Comparison of ENCODE assay signal across 21 mouse cellular contexts in genomic region chr9:102498701-102499100, GRCm38 (mm10). TPM values are rescaled to one million over a fixed set of nuclear protein-coding genes. Genes with fewer than 3 reads are reported as not detected.
"Had no signal": no experiment of that assay in that cellular context is flagged by ENCODE, and none has a peak within 500 bp of the region (broad histone marks: within the 10 kb centered on the region; RNA-seq: fewer than 3 reads in every experiment).

No protein-coding gene starts in this region.

- H3K27me3 ChIP-seq: limb, embryonic 15.5 days had no signal

- H3K4me1 ChIP-seq: hindbrain, embryonic 13.5 days; hindbrain, embryonic 15.5 days; kidney, embryonic 15.5 days; limb, embryonic 13.5 days; limb, embryonic 15.5 days; liver, embryonic 12.5 days had no signal

- H3K4me3 ChIP-seq: heart, embryonic 13.5 days; heart, embryonic 15.5 days; hindbrain, embryonic 13.5 days; hindbrain, embryonic 15.5 days; kidney, embryonic 15.5 days; limb, embryonic 13.5 days; limb, embryonic 15.5 days; liver, embryonic 12.5 days had no signal

- H3K36me3 ChIP-seq: heart, embryonic 13.5 days; heart, embryonic 15.5 days; hindbrain, embryonic 13.5 days; hindbrain, embryonic 15.5 days; kidney, embryonic 15.5 days; limb, embryonic 13.5 days; limb, embryonic 15.5 days; liver, embryonic 12.5 days had no signal

- DNase-seq: gastrocnemius, postnatal 10 days; gastrocnemius, postnatal 36 days; kidney, adult 11 months; kidney, adult 2 months; kidney, adult 9 months; kidney, postnatal 14 days; kidney, postnatal 36 days had no signal

- H3K9ac ChIP-seq: heart, embryonic 13.5 days; heart, embryonic 15.5 days; hindbrain, embryonic 13.5 days; hindbrain, embryonic 15.5 days; kidney, embryonic 15.5 days; limb, embryonic 13.5 days; limb, embryonic 15.5 days; liver, embryonic 12.5 days; liver, embryonic 14.5 days had no signal

- H3K27ac ChIP-seq: hindbrain, embryonic 13.5 days; hindbrain, embryonic 15.5 days; hindbrain, postnatal 0 days; kidney, embryonic 15.5 days; kidney, postnatal 0 days; limb, embryonic 13.5 days; limb, embryonic 15.5 days; liver, embryonic 12.5 days; liver, embryonic 14.5 days had no signal

- ATAC-seq: hindbrain, postnatal 0 days; intestine, embryonic 16.5 days; liver, embryonic 12.5 days had no signal

RNA-seq across cellular contexts. Expression of gene Ky, which starts 6.8 kb away (rescaled TPM):
- total RNA-seq: hematopoietic stem cell, adult 5-6 weeks had no signal
- polyA plus RNA-seq: liver, adult 2 months; liver, embryonic 12.5 days; liver, embryonic 14.5 days had no signal
